Mouse (Mus musculus) G1E (cell line): ENCODE measurements at regions not wholly inside any gene's neighbourhood (a gene's known extent, or its start where the extent isn't known, plus 50 kb on each side); places are given as distances from the start of the nearest gene placed in this dataset.

Experiments
- CTCF ChIP-seq: IDR thresholded peaks from 2 replicates; pipeline ENCODE4 v1.5.1; 2012; ENCODE audit warnings: low read depth, low read length, inconsistent platforms, mixed read lengths
- GATA1 ChIP-seq: IDR thresholded peaks from 2 replicates; pipeline ENCODE4 v1.6.1; 2012; ENCODE audit warnings: borderline replicate concordance, low read length, inconsistent platforms, mixed read lengths
- GATA2 ChIP-seq: IDR thresholded peaks from 2 replicates; pipeline ENCODE4 v1.6.1; 2012; ENCODE audit warnings: low read depth, low read length, inconsistent platforms, borderline replicate concordance
- POLR2AphosphoS5 ChIP-seq: IDR thresholded peaks from 2 replicates; pipeline ENCODE4 v1.6.1; 2012; ENCODE audit warnings: low read depth, low read length, inconsistent platforms; ENCODE audit not compliant: insufficient replicate concordance

- TF ChIP-seq CTCF (no peak), GATA1 (no peak), POLR2AphosphoS5 (no peak), GATA2 (no peak)
These were observed 267.9 kb upstream of the Tbl1xr1 start for GRCm38 (mm10) chr3:21808539-21808938.
